Mouse (Mus musculus): ENCODE results near the gene Mrgpra3. TPM values are rescaled to one million over a fixed set of nuclear protein-coding genes. Genes with fewer than 3 reads are reported as not detected.

Gene Mrgpra3
- polyA plus RNA-seq (2015; fragmentation: Nextera tagmentation; extraction: Ambion mirVana), result not detected in 2 replicates

GRCm38 (mm10) chr7:47601272-47601671 is at the start of gene Mrgpra3:
Gene Mrgpra3, minus strand, starts transcription at chr7:47601372.
- WGBS, result 65% methylated on average over 2 of the region's 2 CpGs
- no peaks in the 10 kb centered on the region for H3K4me1 ChIP-seq (ENCODE audit: insufficient read depth, low read length)
- H3K4me2 ChIP-seq (replicated peaks; ENCODE audit: low read depth, low read length), result no peak within 1 kb of the TSS
- H3K27me3 ChIP-seq (ENCODE audit: insufficient read depth, low read length), result no peaks in the 10 kb centered on the region
- no peak within 1 kb of the TSS for H3K4me3 ChIP-seq (ENCODE audit: low read length)
- H3K9me3 ChIP-seq (ENCODE audit: low read length), result peaks cover 5% of the 10 kb centered on the region; the same call in 1 of the 2 replicates
- no peaks in the 10 kb centered on the region for H3K36me3 ChIP-seq (ENCODE audit: insufficient read depth, low read length)
- no peak for ATAC-seq (ENCODE audit: low FRiP score, low TSS enrichment)
- no peak within 1 kb of the TSS for H3K27ac ChIP-seq (ENCODE audit: low read length)
- no peak within 1 kb of the TSS for H3K9ac ChIP-seq (replicated peaks; ENCODE audit: low read length)

Other genes starting within 250 kb of the Mrgpra3 start
- not detected in 2 replicates for gene Mrgpra1, start 247.1 kb downstream of the Mrgpra3 start, polyA plus RNA-seq (2015; fragmentation: Nextera tagmentation; extraction: Ambion mirVana)
- not detected in 2 replicates for gene Mrgpra2a, start 149.2 kb downstream of the Mrgpra3 start, polyA plus RNA-seq (2015; fragmentation: Nextera tagmentation; extraction: Ambion mirVana)
- gene Mrgpra2b, start 72.5 kb downstream of the Mrgpra3 start, polyA plus RNA-seq (2015; fragmentation: Nextera tagmentation; extraction: Ambion mirVana), result not detected in 2 replicates